Mouse (Mus musculus) kidney, postnatal 25 days (tissue): ENCODE data around the gene Stxbp6.

Experiments used
- DNase-seq, 2 experiments: peaks; one replicate each; pipeline ENCODE4 v3.0.0; 2021; ENCODE audit warnings: mixed read lengths in 2 of 2

The Stxbp6 gene

GRCm38 (mm10) chr12:44992847-44993246 is 81.7 kb downstream of the Stxbp6 start:
- no peak for DNase-seq

- DNase-seq, result no peak
Observed at GRCm38 (mm10) chr12:44990379-44990778, 84.1 kb downstream of the Stxbp6 start.

DNA sequence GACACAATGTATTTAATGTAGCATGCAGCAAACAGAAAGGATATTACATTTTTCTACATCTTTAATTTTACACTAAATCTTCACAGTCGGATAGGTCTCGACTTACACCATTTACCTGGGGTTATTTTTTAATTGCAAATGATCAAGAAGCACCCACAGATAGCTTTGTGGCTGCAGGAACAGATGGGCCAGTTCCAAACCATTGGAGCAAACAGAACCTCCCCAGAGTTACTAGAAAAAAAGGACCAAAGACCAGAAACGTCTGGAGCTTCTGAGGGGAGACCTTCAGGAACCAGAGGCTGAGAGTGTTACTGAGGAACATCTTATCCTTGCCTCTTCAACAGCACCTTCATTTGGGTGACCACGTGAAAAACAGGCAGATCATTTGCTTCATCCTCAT is 85.5 kb downstream of the Stxbp6 start:
- DNase-seq, result peak in 1 of 2 experiments; percentile 45

- no peak for DNase-seq
Observed at GRCm38 (mm10) chr12:44987762-44988161, 86.7 kb downstream of the Stxbp6 start.

DNA sequence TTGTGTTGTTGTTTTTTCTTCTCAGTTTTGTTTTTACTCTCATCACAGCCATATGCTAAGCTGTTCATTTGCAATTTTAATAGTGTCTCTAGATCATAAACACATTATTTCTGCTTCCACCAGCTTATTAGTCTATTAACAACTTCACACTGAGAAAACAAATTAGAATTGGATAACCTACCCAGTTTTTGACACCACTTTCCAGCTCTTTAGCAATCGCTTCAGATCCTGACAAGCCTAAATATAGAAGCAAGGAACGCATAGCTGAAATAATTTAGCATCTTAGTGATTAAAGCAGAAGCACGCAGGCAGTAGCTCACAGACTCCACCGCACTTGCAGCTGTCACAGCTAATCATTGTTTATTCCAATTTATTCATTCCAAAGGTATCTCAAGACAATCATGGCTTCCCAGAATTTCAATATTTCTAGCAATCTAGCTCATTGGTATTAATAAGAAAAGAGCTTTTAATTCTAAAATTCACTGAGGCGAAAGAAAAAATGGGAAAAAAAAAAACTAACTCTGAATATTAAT is 95.1 kb downstream of the Stxbp6 start:
- DNase-seq, result no peak

GRCm38 (mm10) chr12:44975266-44975665 is 99.2 kb downstream of the Stxbp6 start:
- DNase-seq, result no peak

GRCm38 (mm10) chr12:44971477-44971876 is 103.0 kb downstream of the Stxbp6 start:
- DNase-seq, result no peak

DNA sequence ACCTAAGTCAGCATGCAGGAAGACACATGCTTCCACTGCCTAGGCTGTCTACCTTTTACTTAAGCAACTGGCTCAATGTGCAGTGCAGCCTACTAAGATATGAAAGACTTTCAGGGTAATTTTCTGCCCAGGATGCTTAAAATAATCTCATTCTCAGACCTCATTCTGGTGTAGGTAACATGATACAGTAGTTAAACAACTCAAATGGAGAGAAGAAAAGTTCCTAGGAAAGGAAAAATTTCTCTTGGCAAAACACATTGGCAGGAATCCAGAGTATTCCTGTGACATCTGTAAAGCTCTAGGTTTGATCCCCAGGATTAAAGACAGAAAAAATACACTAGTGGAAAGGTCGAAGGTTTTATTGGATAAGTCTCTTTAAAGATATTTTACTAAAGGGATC is 107.1 kb downstream of the Stxbp6 start:
- no peak for DNase-seq

DNA sequence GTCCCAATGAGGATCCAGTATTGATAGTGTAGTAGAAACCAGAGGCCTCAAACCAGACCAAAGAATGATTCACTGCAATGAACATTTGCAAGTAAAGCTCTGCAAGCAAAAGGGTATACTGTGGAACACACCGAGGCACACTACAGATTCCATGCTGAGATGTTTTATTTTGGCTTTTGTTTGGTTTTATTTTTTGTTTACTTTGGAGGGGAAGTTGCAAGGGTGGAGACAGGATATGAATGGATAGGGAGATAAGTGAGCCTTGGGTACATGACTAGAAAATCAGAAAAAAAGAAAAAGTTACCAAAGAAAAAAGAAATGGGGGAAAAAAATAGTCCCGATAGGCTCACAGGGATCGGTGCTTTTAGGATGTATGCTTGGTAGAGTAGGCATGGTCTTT is 117.0 kb downstream of the Stxbp6 start:
- no peak for DNase-seq

GRCm38 (mm10) chr12:44953121-44953520 is 121.4 kb downstream of the Stxbp6 start:
- no peak for DNase-seq

DNA sequence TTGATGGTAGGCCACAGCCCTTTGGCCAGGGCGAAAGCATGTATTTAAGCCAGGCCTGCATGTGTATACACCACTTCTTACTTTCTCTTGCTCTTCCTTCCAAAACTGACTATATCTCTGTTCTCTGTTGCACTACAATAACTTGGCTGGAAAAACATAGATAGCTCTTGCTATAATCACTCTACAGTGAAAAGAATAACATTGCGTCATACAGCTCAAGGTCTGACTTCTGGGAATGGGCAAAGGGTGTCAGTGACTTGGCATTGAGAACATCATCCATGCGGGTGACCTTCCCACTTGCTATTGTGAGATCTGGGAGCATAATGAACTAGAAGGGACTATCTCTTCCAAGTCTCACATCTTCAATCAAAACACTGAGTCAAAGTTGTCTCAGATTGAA is 122.4 kb downstream of the Stxbp6 start:
- no peak for DNase-seq

- no peak for DNase-seq
Observed at GRCm38 (mm10) chr12:44950559-44950958, 124.0 kb downstream of the Stxbp6 start.

GRCm38 (mm10) chr12:44947823-44948222 is 126.7 kb downstream of the Stxbp6 start:
- DNase-seq, result no peak

DNA sequence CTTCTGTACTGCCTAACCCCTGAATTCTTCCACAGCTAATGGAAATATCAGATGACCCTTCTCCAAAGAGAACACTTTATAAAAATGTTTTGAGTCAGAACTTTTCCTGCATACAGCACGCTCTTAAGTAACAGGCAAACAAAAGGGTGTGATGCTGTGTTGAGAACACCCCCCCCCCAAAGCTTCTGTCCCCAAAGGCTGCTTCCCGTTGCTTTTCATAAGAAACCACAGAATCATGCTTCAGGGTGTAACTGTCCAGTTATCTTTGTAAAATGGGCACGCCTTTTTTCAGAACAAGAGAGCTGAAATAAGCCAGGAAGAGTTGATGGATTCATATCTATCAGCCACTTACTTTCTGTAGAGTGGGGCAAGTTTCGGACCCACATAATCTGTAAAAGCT is 134.2 kb downstream of the Stxbp6 start:
- DNase-seq, result no peak

- peak; percentile 7 to 40 for DNase-seq
Observed at GRCm38 (mm10) chr12:44939106-44939505, 135.4 kb downstream of the Stxbp6 start.

DNA sequence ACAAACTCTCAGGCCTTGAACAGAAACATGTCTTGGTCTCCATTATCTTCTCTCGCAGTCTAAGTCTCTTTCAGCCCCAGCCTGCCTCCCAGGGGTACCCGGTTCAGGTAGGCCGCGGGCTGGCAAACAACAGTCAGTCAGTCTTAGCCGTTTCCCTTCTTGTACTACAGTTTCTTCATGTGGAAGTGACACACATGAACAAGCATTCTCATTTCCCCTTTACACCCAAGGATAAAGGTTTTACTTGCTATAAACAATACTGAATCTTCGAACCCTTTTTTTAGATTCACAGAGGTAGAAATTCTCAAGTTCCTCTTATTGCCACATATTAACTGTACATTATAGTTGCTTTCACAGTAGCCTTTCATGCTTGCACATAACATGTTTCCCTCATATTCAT is 141.6 kb downstream of the Stxbp6 start:
- DNase-seq, result no peak

- DNase-seq, result no peak
Observed at GRCm38 (mm10) chr12:44931716-44932115, 142.8 kb downstream of the Stxbp6 start.

DNA sequence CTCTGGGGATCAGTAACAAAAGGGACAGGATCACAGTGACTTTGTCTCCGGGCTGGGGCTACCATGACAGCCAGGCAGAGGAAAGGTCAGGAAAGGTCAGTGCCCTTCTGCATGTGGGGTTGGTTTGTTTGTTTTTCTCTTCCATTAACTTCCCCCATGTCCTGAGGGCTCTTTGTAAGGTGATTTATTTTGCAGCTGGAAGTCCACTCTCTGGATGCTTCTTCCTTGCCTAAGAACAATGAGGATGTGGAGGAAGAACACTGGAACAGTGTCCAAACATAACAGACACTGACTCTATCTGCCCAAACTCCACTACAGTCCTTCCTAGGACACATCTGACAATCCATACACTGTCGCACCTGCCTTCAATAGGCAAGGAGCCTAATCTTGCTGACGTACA is 146.1 kb downstream of the Stxbp6 start:
- peak in 1 of 2 experiments; percentile 43 for DNase-seq

DNA sequence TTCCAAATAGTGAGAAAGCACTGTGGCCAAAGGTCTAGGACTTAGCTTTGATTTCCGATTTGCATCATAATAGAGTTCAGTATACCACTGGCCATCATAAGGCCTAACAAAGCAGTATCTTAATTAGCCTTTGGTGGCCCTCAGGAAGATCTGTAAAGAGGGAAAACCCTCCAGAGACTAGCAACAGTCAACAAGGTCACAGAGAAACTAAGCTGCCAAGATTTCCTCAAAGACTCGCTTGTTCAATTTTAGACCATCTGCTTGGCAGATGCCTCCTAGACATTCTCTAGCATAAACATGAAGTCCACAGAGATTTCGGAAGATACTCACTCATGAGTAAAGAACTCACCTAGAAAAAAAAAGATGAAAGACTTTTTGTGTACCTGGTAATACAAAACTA is 148.6 kb downstream of the Stxbp6 start:
- no peak for DNase-seq

GRCm38 (mm10) chr12:44923273-44923672 is 151.2 kb downstream of the Stxbp6 start:
- no peak for DNase-seq

DNA sequence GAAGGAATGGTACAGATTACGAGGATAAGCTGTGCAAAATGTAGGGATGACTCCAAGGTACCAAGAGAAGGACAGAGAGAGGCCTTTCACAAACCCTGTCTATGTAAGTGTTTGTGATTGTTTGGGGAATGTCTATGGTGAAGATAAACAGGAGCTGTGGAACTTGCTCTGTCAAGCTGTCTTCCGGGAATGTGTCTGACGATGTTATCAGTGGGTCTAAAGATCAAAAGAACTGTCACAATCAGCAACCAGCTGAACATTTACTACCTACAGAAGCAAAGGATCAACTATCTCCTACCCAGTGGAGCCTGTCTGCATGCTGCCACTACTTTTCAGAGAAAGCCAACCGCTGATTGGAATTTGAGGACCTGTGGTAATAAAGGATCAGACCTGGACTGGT is 152.3 kb downstream of the Stxbp6 start:
- no peak for DNase-seq

GRCm38 (mm10) chr12:44919613-44920012 is 154.9 kb downstream of the Stxbp6 start:
- no peak for DNase-seq

- DNase-seq, result no peak
Observed at GRCm38 (mm10) chr12:44918929-44919328, 155.6 kb downstream of the Stxbp6 start.

GRCm38 (mm10) chr12:44913854-44914253 is 160.7 kb downstream of the Stxbp6 start:
- no peak for DNase-seq

- DNase-seq, result no peak
Observed at GRCm38 (mm10) chr12:44908028-44908702, 166.3 kb downstream of the Stxbp6 start.
